Mouse (Mus musculus): Measurements from ENCODE around the gene Gdf15. TPM values are rescaled to one million over a fixed set of nuclear protein-coding genes. Genes with fewer than 3 reads are reported as not detected.

Gdf15 gene
- polyA plus RNA-seq, 1 experiment from 2014 or later = 4.9 TPM

- Histone ChIP-seq H3K9ac (peak overlapping the region; percentile 12; the same call in 1 of the 2 replicates), H3K9me3 (replicated peaks) (no peaks in the 10 kb centered on the region), H3K36me3 (no peaks in the 10 kb centered on the region), H3K27ac (peak overlapping the region; percentile 90), H3K27me3 (replicated peaks) (no peaks in the 10 kb centered on the region), H3K4me2 (peak overlapping the region; percentile 56), H3K4me1 (peaks cover 76% of the 10 kb centered on the region), H3K4me3 (no peak overlapping the region)
- peak; percentile 74 for ATAC-seq
- WGBS (ENCODE audit: insufficient replicate concordance) = 15% methylated on average over 3 of the region's 3 CpGs
Measured at GRCm38 (mm10) chr8:70622220-70622619, 10.0 kb downstream of the Gdf15 start.

GRCm38 (mm10) chr8:70618888-70619334 is 13.3 kb downstream of the Gdf15 start:
- Histone ChIP-seq H3K9ac (0 out of 2 replicates have a peak overlapping the region, but pooled peaks have one; percentile 56), H3K4me2 (peak overlapping the region; percentile 50), H3K4me3 (peak overlapping the region; percentile 2; the same call in 1 of the 2 replicates), H3K4me1 (peaks cover 99% of the 10 kb centered on the region), H3K27ac (peak overlapping the region; percentile 87), H3K36me3 (no peaks in the 10 kb centered on the region), H3K27me3 (replicated peaks) (no peaks in the 10 kb centered on the region), H3K9me3 (replicated peaks) (no peaks in the 10 kb centered on the region)
- 4% methylated on average over 9 of the region's 9 CpGs for WGBS (ENCODE audit: insufficient replicate concordance)
- ATAC-seq = peak; percentile 84

- Histone ChIP-seq H3K36me3 (no peaks in the 10 kb centered on the region), H3K4me1 (peaks cover 94% of the 10 kb centered on the region), H3K9me3 (replicated peaks) (no peaks in the 10 kb centered on the region), H3K9ac (peak overlapping the region; percentile 56), H3K27me3 (replicated peaks) (no peaks in the 10 kb centered on the region), H3K4me3 (peak overlapping the region; percentile 14), H3K27ac (peak overlapping the region; percentile 87), H3K4me2 (peak overlapping the region; percentile 50)
- WGBS (ENCODE audit: insufficient replicate concordance) = 32% methylated on average over 11 of the region's 11 CpGs
- peak; percentile 13; the same call in 1 of the 2 replicates for ATAC-seq
Measured at GRCm38 (mm10) chr8:70617985-70618384, 14.3 kb downstream of the Gdf15 start.

GRCm38 (mm10) chr8:70616645-70617044 is 15.6 kb downstream of the Gdf15 start:
- H3K27ac ChIP-seq = peak overlapping the region; percentile 65
- peak overlapping the region; percentile 10; the same call in 1 of the 2 replicates for H3K4me3 ChIP-seq
- 25% methylated on average over 11 of the region's 11 CpGs for WGBS (ENCODE audit: insufficient replicate concordance)
- no peak for ATAC-seq
- H3K9me3 ChIP-seq (replicated peaks) = no peaks in the 10 kb centered on the region
- peak overlapping the region; percentile 50 for H3K4me2 ChIP-seq
- peak overlapping the region; percentile 56; the same call in 1 of the 2 replicates for H3K9ac ChIP-seq
- H3K36me3 ChIP-seq = no peaks in the 10 kb centered on the region
- H3K4me1 ChIP-seq = peaks cover 86% of the 10 kb centered on the region
- no peaks in the 10 kb centered on the region for H3K27me3 ChIP-seq (replicated peaks)

GRCm38 (mm10) chr8:70615894-70616293 is 16.4 kb downstream of the Gdf15 start, which contains the start of gene Lrrc25:
TSS of gene Lrrc25 (plus strand) at chr8:70616155.
- ATAC-seq = no peak
- H3K9me3 ChIP-seq (replicated peaks) = no peaks in the 10 kb centered on the region
- no peaks in the 10 kb centered on the region for H3K27me3 ChIP-seq (replicated peaks)
- H3K9ac ChIP-seq = peak within 1 kb of the TSS; percentile 56; the same call in 1 of the 2 replicates
- 22% methylated on average over 3 of the region's 3 CpGs for WGBS (ENCODE audit: insufficient replicate concordance)
- H3K27ac ChIP-seq = peak within 1 kb of the TSS; percentile 87
- H3K4me1 ChIP-seq = peaks cover 86% of the 10 kb centered on the region
- H3K4me3 ChIP-seq = peak within 1 kb of the TSS; percentile 10; the same call in 1 of the 2 replicates
- H3K4me2 ChIP-seq = peak within 1 kb of the TSS; percentile 50
- no peaks in the 10 kb centered on the region for H3K36me3 ChIP-seq

- H3K27me3 ChIP-seq (replicated peaks) = no peaks in the 10 kb centered on the region
- no peaks in the 10 kb centered on the region for H3K36me3 ChIP-seq
- H3K4me1 ChIP-seq = peaks cover 85% of the 10 kb centered on the region
- no peak overlapping the region for H3K4me3 ChIP-seq
- 73% methylated on average over 8 of the region's 8 CpGs for WGBS (ENCODE audit: insufficient replicate concordance)
- H3K4me2 ChIP-seq = no peak overlapping the region
- ATAC-seq = no peak
- 0 out of 2 replicates have a peak overlapping the region, but pooled peaks have one; percentile 38 for H3K27ac ChIP-seq
- no peak overlapping the region for H3K9ac ChIP-seq
- H3K9me3 ChIP-seq (replicated peaks) = no peaks in the 10 kb centered on the region
Measured at GRCm38 (mm10) chr8:70615281-70615680, 17.0 kb downstream of the Gdf15 start.

- WGBS (ENCODE audit: insufficient replicate concordance) = 52% methylated on average over 5 of the region's 5 CpGs
- no peaks in the 10 kb centered on the region for H3K27me3 ChIP-seq (replicated peaks)
- H3K9ac ChIP-seq = 0 out of 2 replicates have a peak overlapping the region, but pooled peaks have one; percentile 1
- H3K27ac ChIP-seq = 0 out of 2 replicates have a peak overlapping the region, but pooled peaks have one; percentile 15
- no peaks in the 10 kb centered on the region for H3K36me3 ChIP-seq
- H3K4me3 ChIP-seq = no peak overlapping the region
- no peaks in the 10 kb centered on the region for H3K9me3 ChIP-seq (replicated peaks)
- H3K4me1 ChIP-seq = peaks cover 86% of the 10 kb centered on the region
- H3K4me2 ChIP-seq = no peak overlapping the region
- ATAC-seq = no peak
Measured at GRCm38 (mm10) chr8:70614469-70614868, 17.8 kb downstream of the Gdf15 start.

GRCm38 (mm10) chr8:70613763-70614162 is 18.5 kb downstream of the Gdf15 start:
- Histone ChIP-seq H3K36me3 (no peaks in the 10 kb centered on the region), H3K9ac (0 out of 2 replicates have a peak overlapping the region, but pooled peaks have one; percentile 1), H3K4me3 (no peak overlapping the region), H3K27me3 (replicated peaks) (no peaks in the 10 kb centered on the region; the same call in 1 of the 2 replicates), H3K9me3 (replicated peaks) (no peaks in the 10 kb centered on the region), H3K4me2 (no peak overlapping the region), H3K4me1 (peaks cover 86% of the 10 kb centered on the region), H3K27ac (0 out of 2 replicates have a peak overlapping the region, but pooled peaks have one; percentile 15)
- WGBS (ENCODE audit: insufficient replicate concordance) = 13% methylated on average over 1 of the region's 1 CpGs
- no peak for ATAC-seq

GRCm38 (mm10) chr8:70611849-70612248 is 20.4 kb downstream of the Gdf15 start:
- Histone ChIP-seq H3K36me3 (no peaks in the 10 kb centered on the region), H3K4me3 (peak overlapping the region; percentile 85), H3K4me1 (peaks cover 85% of the 10 kb centered on the region), H3K27ac (peak overlapping the region; percentile 83), H3K4me2 (peak overlapping the region; percentile 94), H3K27me3 (replicated peaks) (no peaks in the 10 kb centered on the region; the same call in 1 of the 2 replicates), H3K9me3 (replicated peaks) (no peaks in the 10 kb centered on the region), H3K9ac (peak overlapping the region; percentile 95)
- 0% methylated on average over 6 of the region's 6 CpGs for WGBS (ENCODE audit: insufficient replicate concordance)
- ATAC-seq = peak; percentile 31

- Histone ChIP-seq H3K4me2 (peak overlapping the region; percentile 94), H3K4me1 (peaks cover 85% of the 10 kb centered on the region), H3K27me3 (replicated peaks) (no peaks in the 10 kb centered on the region; the same call in 1 of the 2 replicates), H3K4me3 (peak overlapping the region; percentile 85), H3K9me3 (replicated peaks) (no peaks in the 10 kb centered on the region), H3K36me3 (no peaks in the 10 kb centered on the region; the same call in 1 of the 2 replicates), H3K27ac (peak overlapping the region; percentile 83), H3K9ac (peak overlapping the region; percentile 95)
- WGBS (ENCODE audit: insufficient replicate concordance) = under 1% methylated on average over 54 of the region's 54 CpGs
- ATAC-seq = peak; percentile 59
Measured at GRCm38 (mm10) chr8:70610796-70611771, 21.2 kb downstream of the Gdf15 start.

- H3K4me3 ChIP-seq = peak overlapping the region; percentile 85
- H3K9me3 ChIP-seq (replicated peaks) = no peaks in the 10 kb centered on the region
- no peaks in the 10 kb centered on the region; the same call in 1 of the 2 replicates for H3K27me3 ChIP-seq (replicated peaks)
- under 1% methylated on average over 39 of the region's 45 CpGs for WGBS (ENCODE audit: insufficient replicate concordance)
- peaks cover 2% of the 10 kb centered on the region; the same call in 1 of the 2 replicates for H3K36me3 ChIP-seq
- H3K27ac ChIP-seq = peak overlapping the region; percentile 81
- ATAC-seq = peak; percentile 54
- H3K9ac ChIP-seq = peak overlapping the region; percentile 95
- peaks cover 83% of the 10 kb centered on the region for H3K4me1 ChIP-seq
- H3K4me2 ChIP-seq = peak overlapping the region; percentile 94
Measured at GRCm38 (mm10) chr8:70609849-70610795, 22.1 kb downstream of the Gdf15 start.
